Mouse (Mus musculus) MEL (cell line): Measurements from ENCODE around the gene Erc2. TPM values are rescaled to one million over a fixed set of nuclear protein-coding genes. Genes with fewer than 3 reads are reported as not detected.

ENCODE experiments used
- DNase-seq: peaks from one replicate; pipeline ENCODE4 v3.0.0; 2011; ENCODE audit warnings: low read depth, low spot score
- H3K27ac ChIP-seq: 2 replicates; pipeline ENCODE4 v1.5.1; 2012; ENCODE audit warnings: low read depth, mild to moderate bottlenecking, control low read depth, low read length, moderate library complexity; ENCODE audit not compliant: control insufficient read depth
- H3K27me3 ChIP-seq, 2 experiments: fragments of 150-350 bp in 1 of 2; sonication (generic) in 1 of 2; 2 replicates each; pipeline ENCODE4 v1.6.1; 2012; ENCODE audit warnings: low read length in 2 of 2, mild to moderate bottlenecking in 2 of 2, improper control_type of control experiment in 1 of 2, moderate library complexity in 1 of 2; ENCODE audit not compliant: insufficient read depth in 2 of 2, control insufficient read depth in 1 of 2
- H3K36me3 ChIP-seq, 2 experiments: 2 replicates each; pipeline ENCODE4 v1.6.1; 2012 to 2014; ENCODE audit warnings: low read length in 2 of 2, improper control_type of control experiment in 1 of 2, inconsistent platforms in 1 of 2, mild to moderate bottlenecking in 1 of 2; ENCODE audit not compliant: insufficient read depth in 2 of 2, control insufficient read depth in 1 of 2
- H3K4me1 ChIP-seq, 2 experiments: fragments of 150-350 bp in 1 of 2; sonication (generic) in 1 of 2; 2 replicates each; pipeline ENCODE4 v1.6.1; 2012; ENCODE audit warnings: low read length in 2 of 2, improper control_type of control experiment in 1 of 2, mild to moderate bottlenecking in 1 of 2; ENCODE audit not compliant: insufficient read depth in 2 of 2, control insufficient read depth in 1 of 2
- H3K4me3 ChIP-seq, 2 experiments: fragments of 150-350 bp in 1 of 2; sonication (generic) in 1 of 2; 2 replicates each; pipeline ENCODE4 v1.5.1; 2012; ENCODE audit warnings: low read depth in 2 of 2, low read length in 2 of 2, mild to moderate bottlenecking in 2 of 2, moderate library complexity in 2 of 2, control low read depth in 1 of 2, improper control_type of control experiment in 1 of 2; ENCODE audit not compliant: control insufficient read depth in 1 of 2, insufficient read depth in 1 of 2
- H3K79me2 ChIP-seq: 2 replicates; pipeline ENCODE4 v1.6.1; 2012; ENCODE audit warnings: mild to moderate bottlenecking, low read length, moderate library complexity; ENCODE audit not compliant: control insufficient read depth, poor library complexity, insufficient read depth
- H3K9ac ChIP-seq: 2 replicates; pipeline ENCODE4 v1.6.1; 2012; ENCODE audit warnings: low read depth, mild to moderate bottlenecking, control low read depth, low read length, moderate library complexity; ENCODE audit not compliant: control insufficient read depth, poor library complexity, severe bottlenecking
- H3K9me3 ChIP-seq: fragments of 150-350 bp; sonication (generic); replicated peaks from 2 replicates; pipeline ENCODE4 v1.6.1; 2012; ENCODE audit warnings: mild to moderate bottlenecking, low read length, improper control_type of control experiment, moderate library complexity; ENCODE audit not compliant: insufficient read depth
- CHD1 ChIP-seq: IDR thresholded peaks from 2 replicates; pipeline ENCODE4 v1.6.1; 2012; ENCODE audit warnings: low read depth, mild to moderate bottlenecking, inconsistent platforms, low read length, improper control_type of control experiment
- E2F4 ChIP-seq: IDR thresholded peaks from 2 replicates; pipeline ENCODE4 v1.6.1; 2011; ENCODE audit warnings: low read depth, low read length, improper control_type of control experiment, borderline replicate concordance
- ETS1 ChIP-seq: IDR thresholded peaks from 2 replicates; pipeline ENCODE4 v1.6.1; 2012; ENCODE audit warnings: low read depth, mild to moderate bottlenecking, inconsistent platforms, low read length, improper control_type of control experiment, moderate library complexity
- GATA1 ChIP-seq: IDR thresholded peaks from 2 replicates; pipeline ENCODE4 v1.6.1; 2011; ENCODE audit warnings: low read depth, low read length, improper control_type of control experiment
- JUND ChIP-seq: IDR thresholded peaks from 2 replicates; pipeline ENCODE4 v1.6.1; 2011; ENCODE audit warnings: low read depth, mild to moderate bottlenecking, improper control_type of control experiment, low read length
- KAT2A ChIP-seq: conservative IDR thresholded peaks from 2 replicates; pipeline ENCODE4 v1.6.1; 2012; ENCODE audit warnings: low read depth, low read length, improper control_type of control experiment, inconsistent platforms
- MAFK ChIP-seq: IDR thresholded peaks from 2 replicates; pipeline ENCODE4 v1.6.1; 2011; ENCODE audit warnings: low read depth, mild to moderate bottlenecking, low read length, improper control_type of control experiment, borderline replicate concordance
- MAX ChIP-seq: IDR thresholded peaks from 2 replicates; pipeline ENCODE4 v1.6.1; 2011; ENCODE audit warnings: low read length, improper control_type of control experiment
- MEF2A ChIP-seq: IDR thresholded peaks from 2 replicates; pipeline ENCODE4 v1.6.1; 2014; ENCODE audit warnings: low read depth, mild to moderate bottlenecking, inconsistent platforms, low read length, improper control_type of control experiment; ENCODE audit not compliant: poor library complexity, insufficient replicate concordance, severe bottlenecking; ENCODE audit errors: extremely low read depth
- MXI1 ChIP-seq: IDR thresholded peaks from 2 replicates; pipeline ENCODE4 v1.6.1; 2011; ENCODE audit warnings: mild to moderate bottlenecking, low read depth, low read length, improper control_type of control experiment
- MYC ChIP-seq: IDR thresholded peaks from 2 replicates; pipeline ENCODE4 v1.6.1; 2011; ENCODE audit warnings: low read depth, mild to moderate bottlenecking, low read length, improper control_type of control experiment, moderate library complexity
- NRF1 ChIP-seq: IDR thresholded peaks from 2 replicates; pipeline ENCODE4 v1.6.1; 2014; ENCODE audit warnings: low read depth, mild to moderate bottlenecking, inconsistent platforms, low read length, improper control_type of control experiment, moderate library complexity; ENCODE audit not compliant: poor library complexity, insufficient read depth, severe bottlenecking
- POLR2A ChIP-seq, 2 experiments: IDR thresholded peaks; 2 replicates each; pipeline ENCODE4 v1.6.1; 2011 to 2012; ENCODE audit warnings: low read length in 2 of 2, mild to moderate bottlenecking in 2 of 2, control low read depth in 1 of 2, improper control_type of control experiment in 1 of 2, low read depth in 1 of 2, moderate library complexity in 1 of 2; ENCODE audit not compliant: control insufficient read depth in 1 of 2, insufficient read depth in 1 of 2, poor library complexity in 1 of 2
- POLR2AphosphoS5 ChIP-seq: IDR thresholded peaks from 2 replicates; pipeline ENCODE4 v1.6.1; 2012; ENCODE audit warnings: low read depth, borderline replicate concordance, mild to moderate bottlenecking, inconsistent platforms, low read length, moderate library complexity, mixed read lengths
- RAD21 ChIP-seq: IDR thresholded peaks from 2 replicates; pipeline ENCODE4 v1.6.1; 2011; ENCODE audit warnings: mild to moderate bottlenecking, low read depth, low read length, improper control_type of control experiment
- TAL1 ChIP-seq: IDR thresholded peaks from 2 replicates; pipeline ENCODE4 v1.6.1; 2012; ENCODE audit warnings: mild to moderate bottlenecking, inconsistent platforms, low read length, moderate library complexity, mixed read lengths
- UBTF ChIP-seq: IDR thresholded peaks from 2 replicates; pipeline ENCODE4 v1.6.1; 2012; ENCODE audit warnings: low read depth, mild to moderate bottlenecking, inconsistent platforms, low read length, improper control_type of control experiment, moderate library complexity, borderline replicate concordance; ENCODE audit not compliant: insufficient read depth
- USF1 ChIP-seq: IDR thresholded peaks from 2 replicates; pipeline ENCODE4 v1.6.1; 2014; ENCODE audit warnings: low read depth, mild to moderate bottlenecking, inconsistent platforms, low read length, improper control_type of control experiment, moderate library complexity
- ZKSCAN1 ChIP-seq: IDR thresholded peaks from 2 replicates; pipeline ENCODE4 v1.6.1; 2012; ENCODE audit warnings: low read depth, mild to moderate bottlenecking, inconsistent platforms, low read length, improper control_type of control experiment, moderate library complexity
- polyA plus RNA-seq, 2 experiments: library from polyadenylated mRNA; stranded (reverse) in 1 of 2; unstranded in 1 of 2; fragments of >175 nt in 1 of 2; fragments of >200 nt in 1 of 2; gene quantifications; 2 replicates each; pipeline versions ENCODE4 v1.2.1 to v1.2.4; 2012; ENCODE audit warnings: low replicate concordance in 2 of 2, low read depth in 1 of 2; ENCODE audit not compliant: insufficient read length in 2 of 2, insufficient read depth in 1 of 2, missing spikeins in 1 of 2
- total RNA-seq: library from RNA; depleted of rRNA; stranded (reverse); fragments of 300-350 nt; gene quantifications from 2 replicates; pipeline ENCODE4 v1.2.3, GENCODE M21; 2012

Gene Erc2
- total and polyA plus RNA-seq, 3 experiments = not detected

DNA sequence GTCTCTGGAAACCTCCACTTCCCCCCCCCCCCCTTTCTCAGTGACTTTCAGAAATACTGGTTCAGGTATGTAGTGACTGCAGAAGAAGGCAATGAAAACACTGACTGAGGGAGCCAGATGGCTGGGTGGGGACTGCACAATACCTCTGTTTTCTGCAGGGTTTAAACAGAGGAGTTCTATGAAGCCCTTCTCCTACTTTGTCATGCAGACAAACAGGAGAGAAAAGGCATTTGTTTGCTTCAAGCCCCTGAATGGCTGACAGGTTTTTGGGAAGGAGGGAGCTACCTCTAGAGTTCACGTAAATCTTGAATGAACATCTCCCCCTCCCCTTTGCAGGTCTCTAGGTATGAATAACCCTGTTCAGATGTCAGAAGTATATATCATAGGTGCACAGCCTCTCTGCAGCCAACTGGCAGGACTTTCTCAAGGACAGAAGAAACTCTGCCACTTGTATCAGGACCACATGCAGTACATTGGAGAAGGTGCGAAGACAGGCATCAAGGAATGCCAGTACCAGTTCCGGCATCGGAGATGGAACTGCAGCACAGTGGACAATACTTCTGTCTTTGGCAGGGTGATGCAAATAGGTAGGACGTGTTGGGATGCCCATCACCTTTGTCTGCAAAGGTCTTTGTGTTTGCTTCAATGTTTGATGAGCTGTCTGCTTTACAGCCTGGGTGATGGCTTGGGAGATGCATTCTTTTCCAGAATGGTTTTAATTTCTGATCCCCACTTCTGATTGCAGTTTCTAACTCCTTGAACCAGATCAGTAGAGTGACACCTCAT is 890.8 kb downstream of the Erc2 start:
- no peak for DNase-seq
- Histone ChIP-seq H3K4me1 (no peaks in the 10 kb centered on the region), H3K9me3 (no peaks in the 10 kb centered on the region), H3K36me3 (no peaks in the 10 kb centered on the region), H3K4me3 (no peak overlapping the region), H3K9ac (no peak overlapping the region), H3K27me3 (no peaks in the 10 kb centered on the region), H3K79me2 (no peaks in the 10 kb centered on the region), H3K27ac (no peak overlapping the region)
- no peak for TF ChIP-seq ETS1
- no peak for TF ChIP-seq NRF1
- no peak for TF ChIP-seq USF1
- no peak for TF ChIP-seq UBTF
- TF ChIP-seq MYC = no peak
- TF ChIP-seq CHD1 = no peak
- no peak for TF ChIP-seq ZKSCAN1
- TF ChIP-seq MEF2A = no peak
- TF ChIP-seq MAFK = no peak
- no peak for TF ChIP-seq MXI1
- TF ChIP-seq MAX = no peak
- TF ChIP-seq TAL1 = no peak
- TF ChIP-seq E2F4 = no peak

DNA sequence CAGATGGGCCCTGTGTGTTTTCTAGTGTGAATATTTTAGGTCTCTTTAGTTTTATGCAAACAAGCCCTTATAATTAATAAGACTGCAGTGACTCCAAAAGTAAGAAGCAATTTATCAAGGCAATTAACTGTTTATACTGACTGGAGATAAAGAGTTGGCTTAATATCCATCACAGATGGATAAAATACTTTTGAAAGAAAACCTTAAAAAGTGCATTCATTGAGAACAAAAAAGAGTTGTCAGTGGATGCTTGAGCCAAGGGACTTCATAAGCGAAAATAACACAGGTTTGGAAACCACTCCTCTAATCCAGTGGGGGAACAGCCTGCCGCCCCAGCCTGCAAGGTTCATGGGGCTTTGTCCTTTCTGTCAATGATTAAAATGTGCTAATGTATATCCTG is 891.9 kb downstream of the Erc2 start:
- Histone ChIP-seq H3K9me3 (no peaks in the 10 kb centered on the region), H3K4me1 (no peaks in the 10 kb centered on the region), H3K27me3 (no peaks in the 10 kb centered on the region), H3K9ac (no peak overlapping the region), H3K27ac (no peak overlapping the region), H3K36me3 (no peaks in the 10 kb centered on the region), H3K4me3 (no peak overlapping the region), H3K79me2 (no peaks in the 10 kb centered on the region)
- DNase-seq = no peak
- TF ChIP-seq KAT2A (no peak), MAX (no peak), MEF2A (no peak), JUND (no peak), POLR2AphosphoS5 (no peak), GATA1 (no peak), NRF1 (no peak), POLR2A (IDR thresholded peaks at IDR 0.05; ENCODE audit: control insufficient read depth in 1 of 2, insufficient read depth in 1 of 2, low read depth in 1 of 2, low read length in 2 of 2, poor library complexity in 1 of 2) (no peak), TAL1 (no peak), ZKSCAN1 (no peak), CHD1 (no peak), ETS1 (no peak), RAD21 (no peak)
